Mouse (Mus musculus) spleen, postnatal 14 days (tissue): ENCODE data around the gene Sdf4.
A peak's percentile ranks its signal among the peaks of the same experiment; 100 is the strongest.

Experiments
- DNase-seq, 2 experiments: peaks; one replicate each; pipeline ENCODE4 v3.0.0; 2021 to 2022; ENCODE audit warnings: low spot score in 2 of 2

Sdf4 gene

GRCm38 (mm10) chr4:156004109-156004508 is 11.4 kb downstream of the Sdf4 start:
- no peak for DNase-seq

GRCm38 (mm10) chr4:156008369-156008768 is 15.7 kb downstream of the Sdf4 start:
- DNase-seq = no peak

GRCm38 (mm10) chr4:156013637-156014036 is 21.0 kb downstream of the Sdf4 start, which contains the start of gene Tnfrsf4:
Tnfrsf4 (plus strand) TSS chr4:156013843.
- DNase-seq = no peak

GRCm38 (mm10) chr4:156014436-156014835 is 21.8 kb downstream of the Sdf4 start:
- DNase-seq = no peak

- DNase-seq = no peak
These were observed 27.1 kb downstream of the Sdf4 start for GRCm38 (mm10) chr4:156019771-156020170.

GRCm38 (mm10) chr4:156021381-156021780 is 28.7 kb downstream of the Sdf4 start:
- DNase-seq = no peak

- no peak for DNase-seq
These were observed 29.3 kb downstream of the Sdf4 start for GRCm38 (mm10) chr4:156021942-156022419.

GRCm38 (mm10) chr4:156023520-156023919 is 30.8 kb downstream of the Sdf4 start:
- no peak for DNase-seq

GRCm38 (mm10) chr4:156024184-156024583 is 31.5 kb downstream of the Sdf4 start:
- DNase-seq = no peak

- DNase-seq = peak in 1 of 2 experiments; percentile 37
These were observed 33.3 kb downstream of the Sdf4 start, which contains the start of gene Tnfrsf18 for GRCm38 (mm10) chr4:156026013-156026412. Tnfrsf18 (plus strand) TSS chr4:156026164.

- DNase-seq = no peak
These were observed 35.9 kb downstream of the Sdf4 start for GRCm38 (mm10) chr4:156028580-156028979.

- no peak for DNase-seq
These were observed 38.0 kb downstream of the Sdf4 start for GRCm38 (mm10) chr4:156030651-156031118.

GRCm38 (mm10) chr4:156031255-156031592 is 38.6 kb downstream of the Sdf4 start:
- no peak for DNase-seq

GRCm38 (mm10) chr4:156031593-156032391 is 39.1 kb downstream of the Sdf4 start:
- peak in 1 of 2 experiments; percentile 31 for DNase-seq

- no peak for DNase-seq
These were observed 40.2 kb downstream of the Sdf4 start for GRCm38 (mm10) chr4:156032856-156033255.

- DNase-seq = peak in 1 of 2 experiments; percentile 28
These were observed 40.9 kb downstream of the Sdf4 start for GRCm38 (mm10) chr4:156033476-156034119.

GRCm38 (mm10) chr4:156034301-156034700 is 41.6 kb downstream of the Sdf4 start:
- no peak for DNase-seq

- DNase-seq = no peak
These were observed 42.2 kb downstream of the Sdf4 start for GRCm38 (mm10) chr4:156034901-156035300.

GRCm38 (mm10) chr4:156044754-156045153 is 52.1 kb downstream of the Sdf4 start:
- no peak for DNase-seq

- no peak for DNase-seq
These were observed 57.1 kb downstream of the Sdf4 start for GRCm38 (mm10) chr4:156049779-156050178.

GRCm38 (mm10) chr4:156050391-156050980 is 57.8 kb downstream of the Sdf4 start:
- DNase-seq = no peak

GRCm38 (mm10) chr4:156053113-156053512 is 60.4 kb downstream of the Sdf4 start:
- DNase-seq = no peak
